Mouse (Mus musculus) limb, embryonic 11.5 days (tissue): ENCODE data around the gene Prcc. TPM values are rescaled to one million over a fixed set of nuclear protein-coding genes. Genes with fewer than 3 reads are reported as not detected.
"Not testable (repeated sequence)": the region's sequence is repeated elsewhere in the genome, so short reads cannot be mapped to it uniquely, and the experiment has no call there.

ENCODE experiments used
- ATAC-seq: fragments of 200-750 bp; cut with Nextera tagmentation; 2 replicates; pipeline ENCODE4 v1.8.0; 2017; ENCODE audit warnings: low read depth; ENCODE audit not compliant: insufficient number of reproducible peaks, low FRiP score, low TSS enrichment
- DNase-seq: peaks from one replicate; pipeline ENCODE4 v3.0.0-alpha.2; 2015; ENCODE audit warnings: low spot score
- H3K27ac ChIP-seq: fragments of 300-500 bp; sonication (generic); replicated peaks from 2 replicates; pipeline ENCODE4 v1.5.1; 2014; ENCODE audit warnings: low read depth, mild to moderate bottlenecking, low read length
- H3K27me3 ChIP-seq: fragments of 300-500 bp; sonication (generic); 2 replicates; pipeline ENCODE4 v1.6.1; 2014; ENCODE audit warnings: mild to moderate bottlenecking, low read length, mixed read lengths; ENCODE audit not compliant: control insufficient read depth, insufficient read depth
- H3K36me3 ChIP-seq: fragments of 300-500 bp; sonication (generic); 2 replicates; pipeline ENCODE4 v1.6.1; 2014; ENCODE audit warnings: mild to moderate bottlenecking, low read length, moderate library complexity, mixed read lengths; ENCODE audit not compliant: control insufficient read depth, insufficient read depth
- H3K4me1 ChIP-seq: fragments of 300-500 bp; sonication (generic); 2 replicates; pipeline ENCODE4 v1.6.1; 2014; ENCODE audit warnings: low read length, mixed read lengths; ENCODE audit not compliant: control insufficient read depth, insufficient read depth
- H3K4me2 ChIP-seq: fragments of 300-500 bp; sonication (generic); 2 replicates; pipeline ENCODE4 v1.6.1; 2014; ENCODE audit warnings: low read depth, mild to moderate bottlenecking, moderate library complexity; ENCODE audit not compliant: severe bottlenecking
- H3K4me3 ChIP-seq: fragments of 300-500 bp; sonication (generic); 2 replicates; pipeline ENCODE4 v1.5.1; 2014; ENCODE audit warnings: low read depth, low read length
- H3K9ac ChIP-seq: fragments of 300-500 bp; sonication (generic); 2 replicates; pipeline ENCODE4 v1.6.1; 2014; ENCODE audit warnings: mild to moderate bottlenecking, low read length
- H3K9me3 ChIP-seq: fragments of 300-500 bp; sonication (generic); 2 replicates; pipeline ENCODE4 v1.6.1; 2016; ENCODE audit warnings: low read length; ENCODE audit not compliant: control insufficient read depth
- WGBS: fragments of 180-500 bp; shearing (Covaris S2); extraction: QIAGEN DNeasy Blood & Tissue Kit; methylation state at CpG from one replicate; pipeline ENCODE4 v1.1.7; 2014; 5-methylcytosine and 5-hydroxymethylcytosine counted together
- polyA plus RNA-seq: library from polyadenylated mRNA; unstranded; fragments of >200 nt; fragmentation: Nextera tagmentation; extraction: Ambion mirVana; gene quantifications from 2 replicates; pipeline ENCODE4 v1.2.1, GENCODE M21; 2014

Gene Prcc
- polyA plus RNA-seq, 1 experiment from 2014 or later, result 24.4 TPM

DNA sequence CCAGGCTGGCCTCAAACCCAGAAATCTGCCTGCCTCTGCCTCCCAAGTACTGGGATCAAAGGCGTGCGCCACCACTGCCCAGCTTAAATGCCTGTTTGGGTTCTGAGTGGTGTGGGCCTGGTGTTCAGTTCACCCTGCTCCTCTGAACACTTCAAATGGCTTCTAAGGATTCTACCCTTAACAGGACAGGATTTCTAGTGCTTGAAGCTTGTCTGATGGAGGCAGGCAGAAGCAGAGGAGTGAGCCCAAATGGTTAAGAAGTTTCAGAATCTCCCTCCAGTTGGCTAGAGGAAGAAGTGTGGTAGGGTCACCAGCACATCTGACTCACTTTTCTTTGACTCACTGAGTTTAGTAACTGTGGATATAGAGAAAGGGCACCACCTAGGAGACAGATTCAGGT lies 24.0 kb upstream of the Prcc start:
- Histone ChIP-seq H3K27me3 (no peaks in the 10 kb centered on the region), H3K36me3 (peaks cover 4% of the 10 kb centered on the region; the same call in 1 of the 2 replicates), H3K9ac (no peak overlapping the region), H3K9me3 (no peaks in the 10 kb centered on the region), H3K4me3 (no peak overlapping the region), H3K27ac (0 out of 2 replicates have a peak overlapping the region, but pooled peaks have one; percentile 40), H3K4me2 (peak overlapping the region; percentile 45; the same call in 1 of the 2 replicates), H3K4me1 (peaks cover 28% of the 10 kb centered on the region)
- ATAC-seq (no peak), DNase-seq (no peak)
- 88% methylated on average over 2 of the region's 2 CpGs for WGBS

DNA sequence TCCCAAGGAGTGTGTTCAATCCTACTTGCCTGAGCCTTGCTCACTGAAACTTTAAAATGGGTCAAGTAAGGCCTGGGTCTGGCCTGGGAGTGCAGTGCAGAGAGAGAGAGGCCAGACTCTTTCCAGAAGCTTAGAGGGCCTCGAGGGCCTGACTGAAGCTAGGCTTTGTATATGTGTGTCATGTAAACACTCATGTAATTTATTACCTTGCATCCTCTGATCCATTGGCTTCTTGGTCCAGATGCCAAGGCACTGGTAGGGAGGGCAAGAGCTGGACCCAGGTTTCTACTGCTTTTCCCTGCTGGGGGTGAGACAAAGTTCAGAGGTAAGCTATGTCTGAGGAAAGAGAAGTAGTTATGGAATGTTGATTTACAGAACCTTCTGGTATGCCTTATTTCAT lies 22.5 kb upstream of the Prcc start:
- H3K9ac ChIP-seq, result peak overlapping the region; percentile 99
- DNase-seq (no peak), ATAC-seq (no peak)
- H3K36me3 ChIP-seq, result peaks cover under 1% of the 10 kb centered on the region; the same call in 1 of the 2 replicates
- H3K27me3 ChIP-seq, result no peaks in the 10 kb centered on the region
- H3K9me3 ChIP-seq, result no peaks in the 10 kb centered on the region
- peaks cover 28% of the 10 kb centered on the region for H3K4me1 ChIP-seq
- peak overlapping the region; percentile 96; the same call in 1 of the 2 replicates for H3K27ac ChIP-seq
- H3K4me2 ChIP-seq, result peak overlapping the region; percentile 86
- WGBS, result 0% methylated on average over 1 of the region's 1 CpGs
- H3K4me3 ChIP-seq, result peak overlapping the region; percentile 99

DNA sequence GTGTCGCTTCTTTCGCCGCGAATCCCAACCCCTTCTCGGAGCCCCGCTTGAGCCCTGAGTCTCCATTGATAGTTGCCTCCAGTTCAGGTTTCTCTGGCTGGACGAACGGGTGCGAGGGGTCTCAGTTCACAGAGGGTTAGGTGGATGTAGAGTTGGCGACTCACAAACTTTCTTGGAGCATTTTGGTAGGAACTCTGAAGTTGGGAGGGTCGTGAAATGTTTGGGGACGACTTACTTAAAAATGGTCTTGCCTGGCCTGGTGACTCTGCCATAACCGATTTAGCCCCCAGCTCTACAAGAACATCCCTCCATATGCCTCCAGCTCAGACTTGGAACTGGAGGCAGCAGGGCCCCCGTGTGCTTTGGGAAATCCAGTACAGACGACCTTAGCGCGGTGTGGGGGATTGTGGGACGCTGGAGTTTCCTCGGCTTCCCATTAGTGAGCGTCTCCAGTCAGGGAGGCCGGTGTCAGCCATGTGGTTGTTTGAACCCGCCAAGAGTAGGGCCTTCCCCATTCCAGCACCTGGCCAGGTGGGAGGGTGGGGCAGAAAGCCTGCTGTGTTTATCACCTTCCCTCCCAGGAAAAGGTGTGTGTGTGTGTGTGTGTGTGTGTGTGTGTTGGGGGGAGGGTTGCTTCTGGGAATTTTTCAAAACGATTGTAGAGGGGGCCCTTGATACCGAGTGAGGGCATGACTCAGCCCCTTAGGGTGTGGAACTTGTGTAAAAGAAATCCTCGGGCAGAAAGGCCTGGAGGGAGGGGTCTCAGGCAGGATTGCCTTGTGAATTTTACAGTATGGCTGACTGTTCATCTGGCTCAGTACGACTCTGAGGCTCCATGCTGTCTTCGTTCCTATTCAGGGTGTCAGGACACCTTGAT lies 21.8 kb upstream of the Prcc start:
- WGBS, result under 1% methylated on average over 27 of the region's 27 CpGs

DNA sequence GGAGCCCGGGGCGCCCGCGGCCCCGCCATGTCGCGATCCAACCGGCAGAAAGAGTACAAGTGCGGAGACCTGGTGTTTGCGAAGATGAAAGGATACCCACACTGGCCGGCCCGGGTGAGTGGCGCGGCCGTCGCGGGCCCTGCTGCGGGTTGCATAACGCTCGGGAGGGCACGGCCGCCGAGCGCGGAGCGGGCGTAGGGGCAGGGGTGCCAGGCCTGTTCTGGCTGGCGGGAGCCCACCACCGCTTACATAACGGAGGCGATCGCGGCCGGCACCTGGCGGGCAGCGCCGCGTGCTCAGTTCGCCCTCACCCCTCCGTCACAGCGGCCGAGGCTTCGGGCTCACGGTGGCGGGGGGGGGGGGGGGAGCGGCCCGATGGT lies 21.2 kb upstream of the Prcc start:
- WGBS, result 0% methylated on average over 42 of the region's 47 CpGs
- Histone ChIP-seq H3K27ac (peak overlapping the region; percentile 96), H3K4me3 (peak overlapping the region; percentile 99), H3K36me3 (no peaks in the 10 kb centered on the region), H3K4me1 (peaks cover 28% of the 10 kb centered on the region), H3K4me2 (peak overlapping the region; percentile 86), H3K9me3 (no peaks in the 10 kb centered on the region), H3K9ac (peak overlapping the region; percentile 99), H3K27me3 (no peaks in the 10 kb centered on the region)
- ATAC-seq (no peak), DNase-seq (peak; percentile 66)

More for the DNA sequence above, 21.8 kb upstream of the Prcc start:
- no peaks in the 10 kb centered on the region for H3K36me3 ChIP-seq
- H3K4me1 ChIP-seq, result peaks cover 28% of the 10 kb centered on the region
- DNase-seq (peak; percentile 57), ATAC-seq (no peak)
- H3K4me2 ChIP-seq, result peak overlapping the region; percentile 86
- no peaks in the 10 kb centered on the region for H3K9me3 ChIP-seq
- peak overlapping the region; percentile 99 for H3K9ac ChIP-seq
- no peaks in the 10 kb centered on the region for H3K27me3 ChIP-seq
- H3K27ac ChIP-seq, result peak overlapping the region; percentile 96
- peak overlapping the region; percentile 99 for H3K4me3 ChIP-seq

DNA sequence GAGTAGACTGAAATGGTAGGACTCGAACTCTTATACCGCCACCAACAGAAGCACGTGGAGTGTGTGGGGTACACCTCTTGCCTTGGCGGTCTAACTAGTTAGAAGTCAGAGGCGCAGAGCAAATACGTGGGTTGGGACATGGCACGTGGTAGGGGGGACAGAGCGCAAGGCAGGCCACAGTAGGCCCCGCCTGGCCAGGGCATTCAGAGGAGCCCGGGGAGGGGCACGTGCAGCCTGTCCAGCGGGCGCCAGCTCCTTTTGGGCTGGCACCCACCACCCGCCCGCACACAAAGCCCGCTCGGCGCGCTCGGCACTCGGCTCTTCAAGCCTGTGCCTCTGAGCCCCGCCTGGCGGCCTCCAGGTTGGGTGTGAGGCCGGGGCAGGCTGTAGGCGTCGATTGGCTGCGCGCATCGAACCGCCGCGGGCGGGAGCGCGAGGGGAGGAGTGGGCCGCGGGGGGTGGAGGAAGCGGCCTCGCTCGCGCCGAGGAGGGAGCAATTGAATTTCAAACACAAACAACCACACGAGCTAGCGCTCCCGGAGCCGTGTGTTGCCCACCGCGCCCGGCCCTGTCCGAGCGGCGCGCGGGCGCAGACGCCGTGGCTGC lies 20.6 kb upstream of the Prcc start, which contains the start of gene Hdgf:
Gene Hdgf (plus strand): TSS at position 442 of the 606 bp plus-strand sequence.
- WGBS, result under 1% methylated on average over 49 of the region's 57 CpGs
- DNase-seq (peak; percentile 97), ATAC-seq (peak; percentile 88)
- H3K27ac ChIP-seq, result peak within 1 kb of the TSS; percentile 96
- H3K9ac ChIP-seq, result peak within 1 kb of the TSS; percentile 99
- H3K27me3 ChIP-seq, result no peaks in the 10 kb centered on the region
- peak within 1 kb of the TSS; percentile 86 for H3K4me2 ChIP-seq
- H3K4me1 ChIP-seq, result peaks cover 24% of the 10 kb centered on the region; the same call in 1 of the 2 replicates
- peak within 1 kb of the TSS; percentile 99 for H3K4me3 ChIP-seq
- no peaks in the 10 kb centered on the region for H3K36me3 ChIP-seq
- no peaks in the 10 kb centered on the region for H3K9me3 ChIP-seq

DNA sequence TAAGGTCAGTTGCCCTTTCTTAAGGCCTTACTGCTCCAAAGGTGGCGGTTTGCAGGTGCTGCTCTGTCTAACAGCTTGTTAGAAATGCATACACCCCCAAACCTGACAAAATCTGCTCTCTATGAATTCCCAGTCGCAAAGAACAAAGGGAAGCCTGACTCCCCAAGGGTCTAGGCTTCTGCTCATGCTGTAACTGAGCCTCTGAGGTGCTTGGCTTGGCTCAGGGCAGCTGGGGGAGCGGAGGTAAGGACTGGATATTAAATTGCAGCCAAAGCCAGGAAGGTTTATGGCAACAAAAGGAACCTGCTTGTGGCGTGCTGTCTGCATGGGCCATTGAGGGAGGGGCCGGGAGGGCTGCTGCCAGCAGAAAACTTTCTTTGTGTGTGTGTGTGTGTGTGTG lies 18.4 kb upstream of the Prcc start:
- WGBS, result 50% methylated on average over 5 of the region's 5 CpGs
- H3K9ac ChIP-seq, result no peak overlapping the region
- H3K4me3 ChIP-seq, result no peak overlapping the region
- H3K27me3 ChIP-seq, result no peaks in the 10 kb centered on the region
- no peak for ATAC-seq
- H3K9me3 ChIP-seq, result no peaks in the 10 kb centered on the region
- peaks cover 10% of the 10 kb centered on the region; the same call in 1 of the 2 replicates for H3K4me1 ChIP-seq
- DNase-seq, result no peak
- peak overlapping the region; percentile 58 for H3K27ac ChIP-seq
- no peaks in the 10 kb centered on the region for H3K36me3 ChIP-seq
- H3K4me2 ChIP-seq, result no peak overlapping the region; the same call in 1 of the 2 replicates

DNA sequence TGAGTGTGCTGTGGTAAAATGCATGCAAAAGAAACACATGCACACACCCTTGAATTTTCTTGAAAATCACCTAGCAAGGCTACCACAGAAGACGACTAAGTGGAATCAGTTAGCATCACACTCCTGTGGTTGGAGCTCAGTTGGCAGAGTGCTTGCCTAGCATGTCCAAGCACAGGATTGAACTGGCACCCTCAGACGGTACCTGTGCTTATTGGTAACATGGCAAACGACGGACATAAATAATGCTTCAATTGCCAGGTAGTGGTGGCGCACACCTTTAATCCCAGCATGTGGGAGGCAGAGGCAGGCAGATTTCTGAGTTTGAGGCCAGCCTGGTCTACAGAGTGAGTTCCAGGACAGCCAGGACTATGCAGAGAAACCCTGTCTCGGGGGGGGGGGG lies 16.6 kb upstream of the Prcc start:
- not testable (repeated sequence) for ATAC-seq, DNase-seq, H3K27ac ChIP-seq, H3K9ac ChIP-seq, H3K4me3 ChIP-seq, H3K27me3 ChIP-seq, H3K4me2 ChIP-seq, H3K36me3 ChIP-seq, H3K9me3 ChIP-seq, H3K4me1 ChIP-seq
- 78% methylated on average over 6 of the region's 6 CpGs for WGBS

DNA sequence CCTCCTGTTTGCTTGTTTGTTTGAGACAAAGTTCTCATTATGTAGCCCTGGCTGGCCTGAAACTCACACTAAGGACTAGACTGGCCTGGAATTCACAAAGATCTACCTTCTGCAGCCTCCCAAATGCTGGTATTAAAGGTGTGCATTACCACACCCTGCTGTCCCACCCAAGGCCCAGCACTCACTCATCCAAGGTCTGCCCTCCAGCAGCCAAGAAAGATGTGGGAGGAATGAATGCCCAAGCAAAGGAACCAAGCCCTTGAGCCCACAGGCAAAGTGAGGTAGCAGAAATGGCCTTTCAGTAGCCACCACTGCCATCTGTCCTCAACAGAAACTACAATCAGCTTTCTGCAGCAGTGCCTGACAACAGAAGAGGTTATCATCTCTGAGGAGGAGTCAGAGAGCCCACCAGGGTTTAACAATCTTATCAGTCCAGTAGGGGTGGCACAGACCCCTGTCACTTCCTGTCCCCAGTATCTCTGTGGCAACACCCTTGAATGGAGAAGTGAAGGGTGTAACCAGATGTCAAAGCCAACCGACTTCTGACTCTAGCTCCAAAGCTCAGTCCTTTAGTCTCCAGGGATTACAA lies 15.7 kb upstream of the Prcc start:
- Histone ChIP-seq H3K9ac (no peak overlapping the region), H3K4me1 (no peaks in the 10 kb centered on the region), H3K4me3 (no peak overlapping the region), H3K9me3 (no peaks in the 10 kb centered on the region), H3K36me3 (no peaks in the 10 kb centered on the region), H3K27ac (no peak overlapping the region; the same call in 1 of the 2 replicates), H3K27me3 (no peaks in the 10 kb centered on the region), H3K4me2 (no peak overlapping the region)
- ATAC-seq (no peak), DNase-seq (no peak)
- WGBS, result 56% methylated on average over 1 of the region's 1 CpGs
